Mouse (Mus musculus) cerebellum, postnatal 25 days (tissue): ENCODE results near the gene Riok1.
A peak's percentile ranks its signal among the peaks of the same experiment; 100 is the strongest.

Experiments used
- DNase-seq, 2 experiments: peaks; one replicate each; pipeline ENCODE4 v3.0.0; 2021; ENCODE audit warnings: mixed read lengths in 2 of 2

Riok1 gene

DNA sequence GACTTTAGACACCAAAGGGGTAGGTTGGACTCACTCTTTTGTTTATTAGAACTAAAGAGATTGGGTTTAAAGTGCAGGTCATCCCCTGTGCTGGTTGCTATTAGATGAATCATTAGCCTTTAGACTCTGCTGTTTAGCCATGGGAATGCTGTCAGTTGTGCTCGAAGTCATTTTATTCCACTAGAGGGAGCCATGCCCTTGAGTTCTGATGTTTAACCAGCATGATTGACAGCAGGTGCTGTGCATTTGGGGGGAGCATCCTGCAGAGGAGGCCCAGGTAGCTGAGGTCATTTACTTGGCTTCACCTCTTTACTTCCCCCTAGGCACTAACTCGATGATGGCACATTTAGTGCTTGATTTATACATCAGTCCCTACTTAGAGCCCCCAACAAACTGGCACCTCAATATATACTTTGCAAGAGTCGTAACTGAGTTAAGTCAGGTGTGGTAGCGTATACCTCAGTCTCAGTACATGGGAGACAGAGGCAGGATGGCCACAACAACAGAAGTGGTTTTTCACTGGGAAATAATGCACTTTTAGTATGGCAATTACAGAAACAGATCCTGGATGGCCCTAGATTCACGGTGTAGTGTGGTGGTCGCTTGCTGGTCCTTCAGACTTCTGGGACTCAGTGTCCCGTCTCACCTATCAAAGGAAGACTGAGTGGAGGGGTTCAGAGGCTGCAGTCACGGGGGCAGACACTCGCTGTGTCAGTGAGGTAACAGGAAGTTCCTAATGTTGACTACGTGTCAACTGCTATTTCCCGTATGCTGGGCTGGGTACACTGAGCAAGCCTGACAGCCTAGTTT, 28.3 kb downstream of the Riok1 start:
- DNase-seq: peak; percentile 26 to 46

DNA sequence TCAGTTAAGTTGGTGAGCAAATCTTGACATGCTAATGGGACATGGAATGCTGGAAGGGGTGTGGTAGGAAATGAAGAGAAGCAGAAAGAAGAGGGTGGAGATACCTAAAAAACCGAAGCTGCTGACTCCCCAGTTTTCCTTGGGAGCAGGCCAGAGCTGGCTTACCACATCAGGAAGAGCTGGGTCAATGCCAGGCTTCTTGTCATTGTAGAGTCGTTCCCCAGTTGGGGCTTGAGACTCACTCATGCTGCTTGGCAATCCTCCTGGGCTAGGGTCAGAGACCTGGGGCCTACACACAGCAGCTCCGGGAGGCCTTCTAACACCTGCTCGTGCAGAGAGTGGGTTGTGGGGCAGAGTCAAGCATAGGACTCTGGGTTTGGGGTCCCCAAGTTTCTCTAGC, 34.1 kb downstream of the Riok1 start:
- DNase-seq: no peak

DNA sequence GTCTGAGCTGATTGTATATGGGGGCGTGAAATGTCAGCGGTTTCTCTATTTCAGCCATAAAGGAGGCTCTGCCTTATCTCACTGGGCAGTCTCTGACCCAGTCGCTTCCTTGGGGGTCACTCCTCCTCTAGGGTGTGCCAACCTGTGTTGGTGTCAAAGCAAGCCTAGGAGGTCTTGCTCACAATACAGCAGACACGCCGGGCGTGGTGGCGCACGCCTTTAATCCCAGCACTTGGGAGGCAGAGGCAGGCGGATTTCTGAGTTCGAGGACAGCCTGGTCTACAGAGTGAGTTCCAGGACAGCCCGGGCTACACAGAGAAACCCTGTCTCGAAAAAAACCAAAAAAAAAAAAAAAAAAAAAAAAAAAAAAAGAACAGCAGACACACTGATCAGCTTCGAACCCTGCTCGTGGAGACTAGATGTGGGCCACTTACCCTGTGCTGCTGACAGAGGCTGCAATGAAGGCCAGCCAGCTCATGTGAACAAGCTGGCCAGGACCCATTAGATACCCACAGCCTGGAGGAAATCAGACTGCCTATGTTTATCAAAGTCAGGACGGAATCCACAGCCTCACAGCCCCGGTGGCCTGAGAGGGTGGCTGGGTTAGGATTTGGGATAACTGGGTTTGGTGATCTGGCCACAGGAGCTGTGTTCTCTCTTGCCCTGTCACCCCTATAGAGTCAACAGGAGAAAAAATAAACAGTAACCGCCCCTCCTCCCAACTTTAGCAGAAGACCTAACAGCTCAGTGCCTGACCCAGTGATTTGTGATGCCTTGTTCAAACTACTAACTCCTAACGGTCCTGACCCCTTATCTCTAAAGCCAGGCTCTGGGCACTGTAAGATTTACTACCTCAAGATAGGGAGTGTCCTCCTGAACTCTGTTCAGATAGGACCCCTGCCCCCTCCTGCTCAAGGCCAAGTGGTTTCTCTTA, 36.8 kb downstream of the Riok1 start:
- DNase-seq: no peak

DNA sequence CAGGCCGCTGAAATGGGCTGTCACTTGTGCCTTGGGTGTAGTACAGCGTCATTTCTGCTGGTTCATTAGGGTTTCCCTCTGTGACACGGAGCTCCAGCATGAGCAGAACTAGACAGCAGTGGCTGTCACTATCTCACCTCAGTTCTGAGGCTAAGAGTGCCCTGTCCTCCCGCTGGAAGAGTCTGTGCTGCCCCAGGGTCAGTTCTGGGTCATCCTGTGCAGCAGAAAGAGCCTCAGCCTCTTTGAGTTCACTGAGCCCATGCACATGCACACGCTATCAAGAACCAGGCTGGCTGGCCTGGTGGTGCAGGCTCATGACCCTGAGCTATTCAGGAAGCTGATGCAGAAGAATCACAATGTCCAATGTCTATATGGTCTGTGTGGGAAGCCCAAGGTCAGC, 37.6 kb downstream of the Riok1 start:
- DNase-seq: no peak

DNA sequence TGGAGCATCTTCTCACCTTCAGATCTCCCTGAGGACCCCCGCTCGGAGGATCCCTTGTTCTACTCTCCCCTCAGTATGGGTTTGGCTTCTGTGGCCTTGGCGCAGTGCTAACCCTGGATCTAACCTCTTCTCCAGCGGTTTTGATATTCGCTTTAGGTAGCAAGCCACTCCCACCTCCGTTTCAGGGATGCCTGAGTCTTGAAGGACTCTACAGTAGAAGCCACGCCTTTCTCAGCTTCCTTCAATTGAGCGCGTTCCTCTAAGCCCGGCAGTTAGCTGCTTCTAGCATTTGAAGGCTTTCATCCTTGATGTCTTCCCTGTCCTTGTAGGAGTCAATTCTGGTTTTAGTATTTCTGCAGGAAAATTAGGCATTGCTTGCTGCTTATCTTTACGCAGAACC, 40.3 kb downstream of the Riok1 start:
- DNase-seq: no peak

DNA sequence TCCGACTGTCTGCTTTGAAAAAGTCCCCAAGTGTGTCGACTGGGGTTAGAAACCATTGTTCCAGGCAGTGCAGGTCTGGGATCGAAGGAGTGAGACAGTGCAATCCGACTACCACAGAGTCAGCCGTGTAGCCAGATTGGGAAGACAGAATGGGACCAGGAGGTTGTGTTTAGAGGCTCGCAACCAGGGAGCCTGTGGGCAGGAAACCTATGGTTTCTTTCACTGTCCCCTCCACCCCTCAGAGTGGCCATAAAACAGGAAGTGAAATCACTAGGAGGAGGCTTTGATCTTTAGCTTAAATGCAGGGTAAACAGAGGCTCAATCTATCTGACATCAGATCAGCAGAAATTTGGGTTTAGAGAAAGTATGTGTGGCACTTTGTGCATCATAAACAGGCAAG, 42.0 kb downstream of the Riok1 start:
- no peak for DNase-seq

DNA sequence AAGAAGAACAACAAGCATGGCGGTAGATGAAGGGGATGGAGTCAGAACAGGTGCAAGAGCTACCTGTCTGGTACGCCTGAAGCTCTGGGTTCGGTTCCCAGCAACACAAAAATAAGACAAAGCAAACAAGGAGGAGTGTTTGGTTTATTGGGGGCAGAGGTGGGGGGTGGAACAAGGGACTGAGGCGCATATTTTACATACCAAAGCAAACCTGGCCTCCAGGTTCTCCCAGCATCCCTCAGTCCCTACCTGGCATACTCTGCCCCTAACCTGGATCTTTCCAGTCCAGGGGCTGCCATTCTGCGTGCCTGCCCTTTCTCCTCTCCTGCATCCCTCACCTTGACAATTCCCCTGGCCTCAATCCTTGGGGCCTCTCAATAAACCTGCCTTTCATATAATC, 42.6 kb downstream of the Riok1 start:
- no peak for DNase-seq

DNA sequence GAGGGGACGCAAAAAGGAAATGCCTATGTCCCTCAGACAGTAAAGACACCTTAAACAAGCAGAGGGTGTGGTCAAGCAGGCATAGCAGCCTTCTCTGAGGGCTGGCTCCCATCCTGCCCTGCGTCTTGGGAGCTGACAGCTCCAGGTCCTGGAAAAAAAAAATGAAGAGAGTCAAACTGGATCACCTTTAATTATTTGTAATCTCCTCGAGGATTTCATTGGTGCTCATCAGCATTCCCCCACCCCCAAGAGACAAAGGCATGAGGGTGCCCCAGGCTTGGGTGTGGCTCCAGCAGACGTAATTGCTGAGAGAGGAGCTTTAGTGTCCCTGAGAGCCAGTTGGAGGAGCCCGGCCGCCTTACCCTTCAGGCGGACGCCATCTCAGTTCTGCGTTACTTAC, 43.2 kb downstream of the Riok1 start:
- DNase-seq: no peak

DNA sequence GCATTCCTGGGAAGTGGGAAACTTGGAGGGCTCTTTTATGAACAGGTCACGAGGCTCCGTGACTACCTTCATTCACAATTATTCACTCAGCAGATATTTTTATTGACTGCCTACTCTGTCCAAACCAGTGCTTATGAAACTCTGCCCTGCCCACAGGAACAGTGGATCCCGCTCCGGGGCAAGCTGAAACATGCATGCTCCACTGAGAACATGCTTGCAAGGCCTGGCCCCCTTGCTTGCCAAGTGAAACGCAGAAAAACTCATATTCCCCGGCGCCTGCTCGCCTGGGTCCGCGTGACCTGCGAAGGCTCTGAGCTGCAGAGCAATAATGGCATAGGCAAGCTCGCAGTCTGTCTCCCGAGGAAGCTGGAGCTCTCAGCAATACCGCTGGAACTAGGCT, 43.9 kb downstream of the Riok1 start:
- no peak for DNase-seq

DNA sequence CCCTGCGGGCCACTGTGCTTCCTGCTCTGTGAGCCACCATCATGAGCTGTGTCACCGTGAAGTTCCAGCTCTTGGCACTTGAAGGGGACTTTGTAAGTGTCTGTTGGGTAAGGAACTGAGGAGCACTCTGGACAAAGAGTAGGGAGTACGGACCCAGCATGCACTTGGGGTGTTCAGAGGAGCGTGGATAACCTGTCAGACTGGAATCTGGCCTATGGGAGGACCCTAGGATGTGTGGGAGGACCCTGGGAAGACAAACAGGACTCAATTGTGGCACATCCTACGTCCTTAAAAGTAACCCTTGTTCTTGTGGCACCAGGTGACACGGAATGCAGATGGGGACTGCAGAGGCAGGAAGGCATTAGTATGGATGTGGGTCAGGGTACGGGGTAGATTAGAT, 44.4 kb downstream of the Riok1 start:
- no peak for DNase-seq

DNA sequence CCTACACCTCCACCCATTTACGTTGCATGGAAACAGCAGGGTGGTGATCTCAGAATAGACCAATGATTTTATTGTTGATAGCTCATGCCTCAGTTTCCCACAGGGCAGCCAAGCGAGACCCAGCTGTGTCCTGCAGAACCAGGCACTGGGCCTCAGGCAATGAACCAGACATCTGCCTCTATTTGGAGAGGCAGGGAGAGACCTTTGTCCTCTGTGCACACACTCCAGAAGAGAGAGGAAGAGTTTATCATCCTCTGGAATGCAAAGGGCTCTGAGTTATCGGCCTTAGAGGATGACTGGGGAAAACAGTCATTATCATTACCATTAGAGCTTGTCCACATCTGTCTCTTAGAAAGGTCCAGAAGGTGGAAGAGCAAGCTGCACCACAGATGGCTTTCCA, 49.9 kb downstream of the Riok1 start:
- no peak for DNase-seq

DNA sequence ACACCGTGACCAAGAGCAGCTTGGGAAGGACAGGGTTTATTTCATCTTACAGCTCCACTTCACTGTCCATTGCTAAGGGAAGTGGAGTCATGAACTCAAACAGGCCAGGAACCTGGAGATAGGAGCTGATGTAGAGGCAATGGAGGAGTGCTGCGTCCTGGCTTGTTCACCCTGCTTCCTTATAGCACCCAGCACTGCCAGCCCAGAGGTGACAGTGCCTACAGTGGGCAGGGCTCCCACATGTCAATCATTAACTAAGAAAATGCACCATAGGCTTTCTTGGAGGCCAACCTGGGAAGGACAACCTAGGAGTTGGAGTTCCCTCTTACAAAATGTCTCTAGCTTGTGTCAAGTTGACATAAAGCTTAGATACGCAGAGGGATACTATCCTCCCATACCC, 51.2 kb downstream of the Riok1 start:
- no peak for DNase-seq

DNA sequence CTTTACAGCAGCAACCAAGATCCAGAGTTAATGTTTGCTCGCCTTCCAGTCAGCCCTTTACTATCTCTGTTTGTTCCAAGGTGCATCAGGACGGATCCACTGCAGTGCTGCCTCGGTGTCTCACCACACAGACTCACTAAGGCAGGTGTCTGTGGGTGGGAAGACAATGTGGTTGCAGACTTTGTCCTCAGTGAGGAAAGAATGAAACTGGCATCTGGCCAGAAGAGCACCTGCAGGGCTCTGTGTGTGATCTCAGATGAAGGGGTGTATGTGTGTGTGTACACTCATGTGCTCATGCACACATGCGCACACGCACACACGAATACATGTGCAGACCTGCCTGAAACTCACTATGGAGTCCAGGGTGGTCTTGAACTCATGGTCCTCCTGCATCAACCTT, 52.7 kb downstream of the Riok1 start:
- DNase-seq: no peak

DNA sequence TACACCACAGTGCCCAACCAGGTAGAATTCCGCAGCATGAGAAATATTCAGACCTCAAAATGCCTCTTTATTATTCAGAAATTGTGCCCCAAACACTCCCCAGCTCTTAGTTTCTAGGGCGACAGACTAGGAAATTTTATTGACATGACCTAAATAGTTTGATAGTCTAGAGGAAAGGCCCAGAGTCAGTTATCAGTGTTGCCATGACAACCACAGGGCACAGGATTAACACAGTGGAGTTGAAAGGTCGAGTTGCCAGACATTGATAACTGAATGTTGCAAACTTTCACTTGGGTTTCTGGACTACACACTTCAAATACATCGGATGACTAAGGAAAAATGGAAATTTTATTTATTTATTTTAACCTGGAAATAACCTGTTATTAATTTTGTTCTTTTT, 53.1 kb downstream of the Riok1 start:
- no peak for DNase-seq

DNA sequence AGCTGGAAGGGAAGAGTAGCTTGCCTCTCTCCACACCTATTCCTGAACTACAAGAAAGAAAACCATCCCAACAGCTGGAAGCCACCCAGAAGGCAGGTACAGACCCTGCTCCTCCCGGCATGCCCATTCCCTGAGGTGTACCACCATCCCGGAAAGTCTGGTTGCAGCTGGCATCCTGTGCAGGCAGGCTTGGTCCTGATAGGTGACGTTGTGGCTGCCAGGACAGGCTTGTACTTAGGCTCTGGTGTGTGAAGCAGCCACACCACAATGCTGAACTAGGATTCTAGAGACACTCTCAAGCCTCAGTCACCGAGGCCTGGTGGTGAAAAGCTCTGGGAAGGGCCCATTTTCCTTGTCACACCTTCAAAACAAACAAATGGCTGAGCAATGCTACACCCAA, 59.4 kb downstream of the Riok1 start:
- DNase-seq: no peak

DNA sequence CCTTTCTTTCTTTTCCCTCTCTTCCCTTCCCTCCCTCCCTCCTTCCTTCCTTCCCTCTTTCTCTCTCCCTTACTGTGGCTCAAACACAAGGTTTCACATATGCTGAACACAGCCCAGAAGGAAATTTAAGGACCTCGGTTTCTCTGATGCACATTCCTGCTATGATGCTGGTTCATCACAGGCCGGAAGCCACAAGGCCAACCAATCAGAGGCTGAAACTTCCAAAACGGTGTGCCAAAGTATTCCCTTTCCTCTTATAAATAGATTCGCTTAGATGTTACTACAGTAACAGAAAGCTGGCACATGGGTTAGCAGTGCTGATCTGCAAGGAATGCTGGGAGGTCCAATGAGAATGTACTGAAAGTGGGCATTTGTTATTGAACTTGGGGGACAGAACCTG, 66.6 kb downstream of the Riok1 start:
- DNase-seq: no peak

DNA sequence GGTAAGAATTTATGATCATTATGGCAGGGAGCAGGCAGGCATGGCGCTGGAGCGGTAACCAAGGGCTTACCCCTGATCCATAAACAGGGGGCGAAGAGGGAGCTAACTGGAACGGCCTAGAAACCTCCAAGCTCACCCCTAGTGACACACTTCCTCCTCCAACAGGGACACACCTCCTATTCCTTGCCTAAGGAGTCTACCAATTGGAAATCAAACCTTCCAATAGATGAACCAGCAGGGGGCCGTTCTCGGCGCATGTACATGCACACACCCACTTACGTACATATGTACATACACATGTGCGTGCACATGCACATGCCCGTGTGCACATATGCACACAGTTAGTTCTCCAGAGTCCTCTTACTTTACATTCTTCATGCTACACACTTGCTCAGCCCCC, 67.7 kb downstream of the Riok1 start:
- DNase-seq: peak in 1 of 2 experiments; percentile 4

DNA sequence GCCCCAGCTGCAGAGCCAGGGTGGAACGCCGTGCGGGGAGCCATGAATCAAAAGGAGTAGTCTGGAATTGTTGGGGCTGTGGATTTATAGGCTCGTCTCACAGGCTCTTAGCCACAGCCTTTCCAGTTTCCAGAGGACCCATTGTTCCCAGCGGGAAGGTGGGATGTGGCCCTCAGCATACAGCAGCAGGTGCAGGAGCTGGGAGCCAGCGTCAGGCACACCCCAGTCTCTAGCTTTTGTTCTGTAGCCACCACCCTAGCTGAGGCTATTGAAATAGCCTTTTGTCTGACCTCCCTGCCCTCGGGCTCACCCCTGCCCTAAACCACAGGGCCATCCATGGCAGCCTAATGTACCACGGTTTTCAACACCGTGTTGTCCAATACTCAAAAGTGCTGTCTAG, 72.3 kb downstream of the Riok1 start:
- no peak for DNase-seq
